Mouse (Mus musculus) kidney, adult 2 months (tissue): ENCODE results near the gene Arhgap45.

Source experiments
- CTCF ChIP-seq: fragments of 200-500 bp; conservative IDR thresholded peaks from 2 replicates; pipeline ENCODE4 v1.5.1; 2011; ENCODE audit warnings: low read depth, mild to moderate bottlenecking, control low read depth, low read length, moderate library complexity, mixed read lengths; ENCODE audit not compliant: insufficient read depth, insufficient read length
- POLR2A ChIP-seq: fragments of 200-500 bp; IDR thresholded peaks from one replicate; pipeline ENCODE4 v1.6.1; 2011; ENCODE audit warnings: low read depth, low read length, control low read depth

GRCm38 (mm10) chr10:80052374-80052764 lies 35.9 kb downstream of the Arhgap45 start:
- TF ChIP-seq CTCF (no peak), POLR2A (no peak)
